Mouse (Mus musculus) heart, postnatal 0 days (tissue): Measurements from ENCODE around the gene Cic. TPM values are rescaled to one million over a fixed set of nuclear protein-coding genes. Genes with fewer than 3 reads are reported as not detected.

Experiments
- ATAC-seq: fragments of 200-750 bp; cut with Nextera tagmentation; 2 replicates; pipeline ENCODE4 v1.8.0; 2017; ENCODE audit warnings: low read depth, moderate number of reproducible peaks, moderate library complexity; ENCODE audit not compliant: insufficient read depth
- DNase-seq: peaks from one replicate; pipeline ENCODE4 v3.0.0-alpha.2; 2016; ENCODE audit warnings: low spot score
- H3K27ac ChIP-seq: fragments of 300-500 bp; sonication (generic); 2 replicates; pipeline ENCODE4 v1.5.1; 2014; ENCODE audit warnings: low read depth, mild to moderate bottlenecking
- H3K27me3 ChIP-seq: fragments of 300-500 bp; sonication (generic); 2 replicates; pipeline ENCODE4 v1.6.1; 2014; ENCODE audit warnings: low read length, mixed read lengths; ENCODE audit not compliant: control insufficient read depth, insufficient read depth
- H3K36me3 ChIP-seq: fragments of 300-500 bp; sonication (generic); replicated peaks from 2 replicates; pipeline ENCODE4 v1.6.1; 2014; ENCODE audit warnings: low read length, mixed read lengths; ENCODE audit not compliant: control insufficient read depth, insufficient read depth
- H3K4me1 ChIP-seq: fragments of 300-500 bp; sonication (generic); 2 replicates; pipeline ENCODE4 v1.6.1; 2014; ENCODE audit warnings: antibody characterized with exemption; ENCODE audit not compliant: control insufficient read depth, insufficient read depth
- H3K4me2 ChIP-seq: fragments of 300-500 bp; sonication (generic); 2 replicates; pipeline ENCODE4 v1.6.1; 2014; ENCODE audit warnings: low read depth, mild to moderate bottlenecking, low read length, moderate library complexity
- H3K4me3 ChIP-seq: fragments of 300-500 bp; sonication (generic); 2 replicates; pipeline ENCODE4 v1.5.1; 2014; ENCODE audit warnings: low read depth, low read length
- H3K9ac ChIP-seq: fragments of 300-500 bp; sonication (generic); replicated peaks from 2 replicates; pipeline ENCODE4 v1.6.1; 2014; ENCODE audit warnings: low read depth, low read length, mixed read lengths
- H3K9me3 ChIP-seq: fragments of 300-500 bp; sonication (generic); replicated peaks from 2 replicates; pipeline ENCODE4 v1.6.1; 2016; ENCODE audit warnings: low read length; ENCODE audit not compliant: control insufficient read depth
- CTCF ChIP-seq: IDR thresholded peaks from 2 replicates; pipeline ENCODE4 v1.5.1; 2016; ENCODE audit warnings: antibody characterized with exemption, control low read depth, low read depth
- EP300 ChIP-seq: IDR thresholded peaks from 2 replicates; pipeline ENCODE4 v1.6.1; 2016; ENCODE audit warnings: antibody characterized with exemption, low read depth
- WGBS: fragments of 180-500 bp; shearing (Covaris S2); extraction: QIAGEN DNeasy Blood & Tissue Kit; methylation state at CpG from one replicate; pipeline ENCODE4 v1.1.7; 2014; 5-methylcytosine and 5-hydroxymethylcytosine counted together
- polyA plus RNA-seq: library from polyadenylated mRNA; unstranded; fragments of >200 nt; fragmentation: Nextera tagmentation; extraction: Ambion mirVana; gene quantifications from 2 replicates; pipeline ENCODE4 v1.2.1, GENCODE M21; 2015
- total RNA-seq: library from RNA; depleted of rRNA; stranded (reverse); fragments of >200 nt; gene quantifications from 2 replicates; pipeline ENCODE4 v1.2.3, GENCODE M21; 2014; ENCODE audit warnings: low replicate concordance

Cic gene
- total and polyA plus RNA-seq, 2 experiments from 2014 or later: 16.9 to 63.0 TPM

GRCm38 (mm10) chr7:25290463-25290862, 23.0 kb downstream of the Cic start:
- no peak overlapping the region for H3K4me3 ChIP-seq
- DNase-seq (no peak), ATAC-seq (no peak)
- H3K4me1 ChIP-seq: no peaks in the 10 kb centered on the region
- H3K36me3 ChIP-seq: peaks cover 89% of the 10 kb centered on the region
- H3K9ac ChIP-seq: no peak overlapping the region
- H3K9me3 ChIP-seq: no peaks in the 10 kb centered on the region
- no peak overlapping the region for H3K27ac ChIP-seq
- WGBS: 86% methylated on average over 1 of the region's 1 CpGs
- TF ChIP-seq CTCF: no peak
- TF ChIP-seq EP300: no peak
- no peaks in the 10 kb centered on the region for H3K27me3 ChIP-seq
- H3K4me2 ChIP-seq: no peak overlapping the region

- no peak for TF ChIP-seq EP300
- TF ChIP-seq CTCF: no peak
Measured at GRCm38 (mm10) chr7:25290911-25291310, 23.4 kb downstream of the Cic start.

GRCm38 (mm10) chr7:25292107-25292506, 24.6 kb downstream of the Cic start:
- H3K4me2 ChIP-seq: no peak overlapping the region
- H3K27me3 ChIP-seq: no peaks in the 10 kb centered on the region
- peaks cover 3% of the 10 kb centered on the region; the same call in 1 of the 2 replicates for H3K4me1 ChIP-seq
- H3K9me3 ChIP-seq: no peaks in the 10 kb centered on the region
- H3K9ac ChIP-seq: no peak overlapping the region
- TF ChIP-seq EP300 (no peak), CTCF (no peak)
- WGBS: 60% methylated on average over 7 of the region's 7 CpGs
- H3K27ac ChIP-seq: no peak overlapping the region
- ATAC-seq (no peak), DNase-seq (no peak)
- no peak overlapping the region for H3K4me3 ChIP-seq
- peaks cover 73% of the 10 kb centered on the region for H3K36me3 ChIP-seq

More at GRCm38 (mm10) chr7:25290911-25291310, 23.4 kb downstream of the Cic start:
- WGBS: 73% methylated on average over 2 of the region's 2 CpGs
- H3K4me1 ChIP-seq: no peaks in the 10 kb centered on the region
- no peak overlapping the region for H3K27ac ChIP-seq
- H3K36me3 ChIP-seq: peaks cover 85% of the 10 kb centered on the region
- DNase-seq (no peak), ATAC-seq (peak; percentile 19; the same call in 1 of the 2 replicates)
- no peak overlapping the region for H3K4me3 ChIP-seq
- no peaks in the 10 kb centered on the region for H3K27me3 ChIP-seq
- no peak overlapping the region for H3K9ac ChIP-seq
- H3K9me3 ChIP-seq: no peaks in the 10 kb centered on the region
- H3K4me2 ChIP-seq: no peak overlapping the region

GRCm38 (mm10) chr7:25293191-25293739, 25.8 kb downstream of the Cic start:
- no peak overlapping the region for H3K9ac ChIP-seq
- H3K4me2 ChIP-seq: no peak overlapping the region
- ATAC-seq (no peak), DNase-seq (no peak)
- no peak overlapping the region for H3K27ac ChIP-seq
- WGBS: 64% methylated on average over 10 of the region's 10 CpGs
- peaks cover 61% of the 10 kb centered on the region for H3K36me3 ChIP-seq
- peaks cover 3% of the 10 kb centered on the region; the same call in 1 of the 2 replicates for H3K4me1 ChIP-seq
- TF ChIP-seq EP300 (no peak), CTCF (no peak)
- no peaks in the 10 kb centered on the region for H3K27me3 ChIP-seq
- no peaks in the 10 kb centered on the region for H3K9me3 ChIP-seq
- H3K4me3 ChIP-seq: no peak overlapping the region

- WGBS: 89% methylated on average over 4 of the region's 4 CpGs
Measured at GRCm38 (mm10) chr7:25294495-25294894, 27.0 kb downstream of the Cic start.

More at GRCm38 (mm10) chr7:25294495-25294894, 27.0 kb downstream of the Cic start:
- ATAC-seq (no peak), DNase-seq (no peak)
- H3K36me3 ChIP-seq: peaks cover 49% of the 10 kb centered on the region
- TF ChIP-seq CTCF (no peak), EP300 (no peak)
- no peak overlapping the region for H3K27ac ChIP-seq
- H3K9me3 ChIP-seq: no peaks in the 10 kb centered on the region
- no peaks in the 10 kb centered on the region for H3K27me3 ChIP-seq
- peaks cover 3% of the 10 kb centered on the region; the same call in 1 of the 2 replicates for H3K4me1 ChIP-seq
- H3K4me2 ChIP-seq: no peak overlapping the region
- no peak overlapping the region for H3K4me3 ChIP-seq
- H3K9ac ChIP-seq: no peak overlapping the region
